Mouse (Mus musculus): ENCODE measurements around the gene Sppl2b. TPM values are rescaled to one million over a fixed set of nuclear protein-coding genes. Genes with fewer than 3 reads are reported as not detected.

Gene Sppl2b
- polyA plus RNA-seq, 1 experiment, result 23.8 TPM

- Histone ChIP-seq H3K27ac (ENCODE audit: insufficient read depth, low read length) (no peak within 1 kb of the TSS), H3K4me3 (ENCODE audit: insufficient read depth, low read length) (no peak within 1 kb of the TSS), H3K4me1 (ENCODE audit: control insufficient read depth, insufficient read depth, low read length) (0 out of 2 replicates have a peak, but pooled peaks cover 2% of the 10 kb centered on the region)
- TF ChIP-seq CTCF (IDR thresholded peaks at IDR 0.05; ENCODE audit: borderline replicate concordance, insufficient read depth, low read length) (no peak), POLR2A (IDR thresholded peaks at IDR 0.05; ENCODE audit: low read depth, low read length) (no peak)
Measured at GRCm38 (mm10) chr10:80843931-80844547, 11.0 kb upstream of the Sppl2b start, which contains the start of gene Lingo3. TSS of gene Lingo3 (minus strand) at chr10:80844039.

GRCm38 (mm10) chr10:80845055-80845693 is 9.9 kb upstream of the Sppl2b start:
- no peak for TF ChIP-seq POLR2A (IDR thresholded peaks at IDR 0.05; ENCODE audit: low read depth, low read length)
- TF ChIP-seq CTCF (IDR thresholded peaks at IDR 0.05; ENCODE audit: borderline replicate concordance, insufficient read depth, low read length), result no peak

GRCm38 (mm10) chr10:80845732-80846131 is 9.3 kb upstream of the Sppl2b start:
- H3K4me1 ChIP-seq (ENCODE audit: control insufficient read depth, insufficient read depth, low read length), result 0 out of 2 replicates have a peak, but pooled peaks cover 2% of the 10 kb centered on the region
- H3K4me3 ChIP-seq (ENCODE audit: insufficient read depth, low read length), result no peak overlapping the region
- no peak overlapping the region for H3K27ac ChIP-seq (ENCODE audit: insufficient read depth, low read length)
- TF ChIP-seq POLR2A (IDR thresholded peaks at IDR 0.05; ENCODE audit: low read depth, low read length) (no peak), CTCF (IDR thresholded peaks at IDR 0.05; ENCODE audit: borderline replicate concordance, insufficient read depth, low read length) (no peak)

More at GRCm38 (mm10) chr10:80845055-80845693, 9.9 kb upstream of the Sppl2b start:
- H3K4me1 ChIP-seq (ENCODE audit: control insufficient read depth, insufficient read depth, low read length), result 0 out of 2 replicates have a peak, but pooled peaks cover 2% of the 10 kb centered on the region
- no peak overlapping the region for H3K4me3 ChIP-seq (ENCODE audit: insufficient read depth, low read length)
- H3K27ac ChIP-seq (ENCODE audit: insufficient read depth, low read length), result no peak overlapping the region

GRCm38 (mm10) chr10:80848571-80848970 is 6.5 kb upstream of the Sppl2b start:
- 0 out of 2 replicates have a peak, but pooled peaks cover 2% of the 10 kb centered on the region for H3K4me1 ChIP-seq (ENCODE audit: control insufficient read depth, insufficient read depth, low read length)
- TF ChIP-seq CTCF (IDR thresholded peaks at IDR 0.05; ENCODE audit: borderline replicate concordance, insufficient read depth, low read length) (no peak), POLR2A (IDR thresholded peaks at IDR 0.05; ENCODE audit: low read depth, low read length) (no peak)
- no peak overlapping the region for H3K27ac ChIP-seq (ENCODE audit: insufficient read depth, low read length)
- H3K4me3 ChIP-seq (ENCODE audit: insufficient read depth, low read length), result no peak overlapping the region

- H3K27ac ChIP-seq (ENCODE audit: insufficient read depth, low read length), result no peak overlapping the region
Measured at GRCm38 (mm10) chr10:80855749-80856073, 636 bp downstream of the Sppl2b start.

GRCm38 (mm10) chr10:80856267-80856666 is 1.2 kb downstream of the Sppl2b start:
- 0 out of 2 replicates have a peak, but pooled peaks cover 7% of the 10 kb centered on the region for H3K4me1 ChIP-seq (ENCODE audit: control insufficient read depth, insufficient read depth, low read length)
- H3K27ac ChIP-seq (ENCODE audit: insufficient read depth, low read length), result no peak overlapping the region
- H3K4me3 ChIP-seq (ENCODE audit: insufficient read depth, low read length), result peak overlapping the region; percentile 59
- TF ChIP-seq CTCF (IDR thresholded peaks at IDR 0.05; ENCODE audit: borderline replicate concordance, insufficient read depth, low read length), result no peak; the same call in 1 of the 2 replicates
- TF ChIP-seq POLR2A (IDR thresholded peaks at IDR 0.05; ENCODE audit: low read depth, low read length), result no peak

More at GRCm38 (mm10) chr10:80855749-80856073, 636 bp downstream of the Sppl2b start:
- TF ChIP-seq CTCF (IDR thresholded peaks at IDR 0.05; ENCODE audit: borderline replicate concordance, insufficient read depth, low read length), result no peak
- TF ChIP-seq POLR2A (IDR thresholded peaks at IDR 0.05; ENCODE audit: low read depth, low read length), result no peak
- 0 out of 2 replicates have a peak, but pooled peaks cover 7% of the 10 kb centered on the region for H3K4me1 ChIP-seq (ENCODE audit: control insufficient read depth, insufficient read depth, low read length)
- peak overlapping the region; percentile 59 for H3K4me3 ChIP-seq (ENCODE audit: insufficient read depth, low read length)

- TF ChIP-seq CTCF (IDR thresholded peaks at IDR 0.05; ENCODE audit: borderline replicate concordance, insufficient read depth, low read length), result no peak
- TF ChIP-seq POLR2A (IDR thresholded peaks at IDR 0.05; ENCODE audit: low read depth, low read length), result no peak
- H3K4me1 ChIP-seq (ENCODE audit: control insufficient read depth, insufficient read depth, low read length), result 0 out of 2 replicates have a peak, but pooled peaks cover 7% of the 10 kb centered on the region
- H3K27ac ChIP-seq (ENCODE audit: insufficient read depth, low read length), result no peak overlapping the region
- H3K4me3 ChIP-seq (ENCODE audit: insufficient read depth, low read length), result no peak overlapping the region
Measured at GRCm38 (mm10) chr10:80856908-80857307, 1.8 kb downstream of the Sppl2b start.

- TF ChIP-seq CTCF (IDR thresholded peaks at IDR 0.05; ENCODE audit: borderline replicate concordance, insufficient read depth, low read length) (no peak), POLR2A (IDR thresholded peaks at IDR 0.05; ENCODE audit: low read depth, low read length) (no peak)
- 0 out of 2 replicates have a peak, but pooled peaks cover 7% of the 10 kb centered on the region for H3K4me1 ChIP-seq (ENCODE audit: control insufficient read depth, insufficient read depth, low read length)
- H3K4me3 ChIP-seq (ENCODE audit: insufficient read depth, low read length), result no peak overlapping the region
- no peak overlapping the region for H3K27ac ChIP-seq (ENCODE audit: insufficient read depth, low read length)
Measured at GRCm38 (mm10) chr10:80857386-80857785, 2.3 kb downstream of the Sppl2b start.

GRCm38 (mm10) chr10:80857848-80858247 is 2.8 kb downstream of the Sppl2b start:
- TF ChIP-seq POLR2A (IDR thresholded peaks at IDR 0.05; ENCODE audit: low read depth, low read length) (no peak), CTCF (IDR thresholded peaks at IDR 0.05; ENCODE audit: borderline replicate concordance, insufficient read depth, low read length) (no peak)
- H3K4me3 ChIP-seq (ENCODE audit: insufficient read depth, low read length), result no peak overlapping the region

More at GRCm38 (mm10) chr10:80857848-80858247, 2.8 kb downstream of the Sppl2b start:
- Histone ChIP-seq H3K4me1 (ENCODE audit: control insufficient read depth, insufficient read depth, low read length) (0 out of 2 replicates have a peak, but pooled peaks cover 7% of the 10 kb centered on the region), H3K27ac (ENCODE audit: insufficient read depth, low read length) (no peak overlapping the region)

Data from embryonic fibroblast, embryonic 13.5 days (primary cell).